Comparison of ENCODE assay signal across 8 mouse cellular contexts in the genomic region with DNA sequence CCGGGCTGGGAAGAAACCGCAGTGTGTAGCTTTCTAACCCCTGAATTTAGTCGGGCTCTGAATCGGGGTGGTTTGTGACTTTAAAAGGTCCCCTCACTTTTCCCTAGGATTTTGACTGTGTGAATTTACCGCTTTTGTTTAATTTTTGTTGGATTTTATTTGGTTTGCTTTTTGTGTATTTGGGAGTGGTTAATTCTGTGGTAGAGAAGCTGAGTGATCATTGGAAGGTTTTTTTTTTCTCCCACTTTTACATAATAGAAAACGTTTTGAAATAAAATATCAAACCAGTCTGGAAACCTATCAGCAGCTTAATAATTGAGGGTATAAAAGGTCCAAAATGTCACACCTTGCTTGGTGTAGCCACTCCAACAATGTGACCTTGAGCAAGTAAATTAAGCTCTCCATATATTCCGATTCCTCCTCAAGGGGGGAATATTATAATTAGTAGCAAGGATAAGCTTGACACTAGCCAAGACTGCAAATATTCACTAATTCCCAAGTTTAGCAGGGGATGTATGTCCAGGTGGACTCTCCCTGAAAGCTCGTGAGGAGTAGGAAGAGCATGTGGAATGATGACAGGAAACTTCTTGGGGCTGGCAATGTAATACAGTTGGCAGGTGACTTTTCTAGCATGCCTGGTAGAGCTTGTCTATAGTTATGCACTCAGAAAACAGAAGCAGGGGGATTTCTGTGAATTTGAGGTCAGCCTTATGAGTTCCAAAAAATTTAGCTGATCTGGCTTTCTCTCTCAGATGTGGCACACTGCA. TPM values are rescaled to one million over a fixed set of nuclear protein-coding genes. Genes with fewer than 3 reads are reported as not detected.
A peak's percentile ranks its signal among the peaks of the same experiment; 100 is the strongest.
DNase-seq lines count a peak whose midpoint lies in the region; ATAC-seq and TF ChIP-seq lines count a peak whose summit lies in the region.

No protein-coding gene starts in this region.

- H3K27ac ChIP-seq in embryonic fibroblast, embryonic 13.5 days (ENCODE audit: insufficient read depth, low read length): peak overlapping the region; percentile 90
- peak overlapping the region; percentile 100 for H3K27ac ChIP-seq in limb, embryonic 10.5 days
- H3K27ac ChIP-seq in small intestine, adult 2 months (ENCODE audit: insufficient read depth, low read depth, low read length): peak overlapping the region; percentile 82

- H3K9me3 ChIP-seq in megakaryocyte, embryonic 14.5 days: no peaks in the 10 kb centered on the region
- H3K9me3 ChIP-seq in limb, embryonic 10.5 days (replicated peaks): no peaks in the 10 kb centered on the region

- peaks cover 32% of the 10 kb centered on the region for H3K36me3 ChIP-seq in megakaryocyte, embryonic 14.5 days (replicated peaks; ENCODE audit: low read length)
- peaks cover 34% of the 10 kb centered on the region for H3K36me3 ChIP-seq in limb, embryonic 10.5 days
- peaks cover 14% of the 10 kb centered on the region for H3K36me3 ChIP-seq in small intestine, adult 2 months (ENCODE audit: control insufficient read depth, insufficient read depth, low read length)

- ATAC-seq in megakaryocyte, adult 5-6 weeks (ENCODE audit: poor library complexity, severe bottlenecking): no peak

- peak overlapping the region; percentile 98 for H3K4me3 ChIP-seq in megakaryocyte, embryonic 14.5 days (replicated peaks)
- peak overlapping the region; percentile 50 for H3K4me3 ChIP-seq in embryonic fibroblast, embryonic 13.5 days (ENCODE audit: insufficient read depth, low read length)
- H3K4me3 ChIP-seq in limb, embryonic 10.5 days: peak overlapping the region; percentile 90
- peak overlapping the region; percentile 62 for H3K4me3 ChIP-seq in small intestine, adult 2 months (ENCODE audit: low read depth, low read length)

- TF ChIP-seq CTCF in embryonic fibroblast, embryonic 13.5 days (IDR thresholded peaks at IDR 0.05; ENCODE audit: borderline replicate concordance, insufficient read depth, low read length): no peak
- TF ChIP-seq CTCF in small intestine, adult 2 months (IDR thresholded peaks at IDR 0.05; ENCODE audit: extremely low read depth, insufficient read length, insufficient replicate concordance, low read depth, low read length): no peak

- no peaks in the 10 kb centered on the region for H3K27me3 ChIP-seq in megakaryocyte, embryonic 14.5 days (replicated peaks)
- H3K27me3 ChIP-seq in limb, embryonic 10.5 days (ENCODE audit: low read depth, poor library complexity, severe bottlenecking): no peaks in the 10 kb centered on the region
- no peaks in the 10 kb centered on the region for H3K27me3 ChIP-seq in small intestine, adult 2 months (ENCODE audit: control insufficient read depth, insufficient read depth, low read length)

- 21% methylated on average over 8 of the region's 8 CpGs for WGBS in limb, embryonic 10.5 days
- 10% methylated on average over 8 of the region's 8 CpGs for WGBS in small intestine, adult 2 months

- DNase-seq in limb, embryonic 10.5 days (ENCODE audit: low spot score): no peak
- no peak for DNase-seq in right cerebral cortex, adult 2 months (ENCODE audit: low spot score in 2 of 2)
- no peak for DNase-seq in left cerebral cortex, adult 18-20 months (ENCODE audit: low spot score in 2 of 2)
- DNase-seq in adrenal gland, adult 18-20 months (ENCODE audit: low spot score in 2 of 2): no peak

- no peak for TF ChIP-seq POLR2A in embryonic fibroblast, embryonic 13.5 days (IDR thresholded peaks at IDR 0.05; ENCODE audit: low read depth, low read length)
- TF ChIP-seq POLR2A in small intestine, adult 2 months (IDR thresholded peaks at IDR 0.05; ENCODE audit: low read depth, low read length): no peak

- H3K4me1 ChIP-seq in megakaryocyte, embryonic 14.5 days: peaks cover 44% of the 10 kb centered on the region
- H3K4me1 ChIP-seq in embryonic fibroblast, embryonic 13.5 days (ENCODE audit: control insufficient read depth, insufficient read depth, low read length): peaks cover 3% of the 10 kb centered on the region; the same call in 1 of the 2 replicates
- H3K4me1 ChIP-seq in limb, embryonic 10.5 days: peaks cover 20% of the 10 kb centered on the region
- peaks cover 6% of the 10 kb centered on the region; the same call in 1 of the 2 replicates for H3K4me1 ChIP-seq in small intestine, adult 2 months (ENCODE audit: control insufficient read depth, insufficient read depth, insufficient read length, low read length)

RNA-seq across cellular contexts. Expression of a gene that starts 1.0 kb away (rescaled TPM):
- polyA plus RNA-seq in megakaryocyte, embryonic 14.5 days (2012; ENCODE audit: insufficient read depth, low replicate concordance): 68.5 and 230 TPM in 2 replicates
- total RNA-seq in megakaryocyte, adult 5-6 weeks (2015): 443 and 462 TPM in 2 replicates
- 508 and 552 TPM in 2 replicates for total RNA-seq in megakaryocyte, adult 5-6 weeks (2017)
- polyA plus RNA-seq in embryonic fibroblast, embryonic 13.5 days (2011; ENCODE audit: insufficient read length, low read depth, missing spikeins): 391 and 520 TPM in 2 replicates
- 469 and 559 TPM in 2 replicates for polyA plus RNA-seq in limb, embryonic 10.5 days (2016; fragmentation: Nextera tagmentation; extraction: Ambion mirVana)
- polyA plus RNA-seq in small intestine, adult 2 months (2012; rRNA removed): 35.4 and 49.5 TPM in 2 replicates
- 100 to 1,000 TPM; 286 to 287 TPM for total RNA-seq in left cerebral cortex, adult 18-20 months (2021)
- 100 to 1,000 TPM; 283 to 382 TPM for total RNA-seq in adrenal gland, adult 18-20 months (2021)

RNA-seq across cellular contexts. Expression of a gene that starts 15.3 kb away (rescaled TPM):
- polyA plus RNA-seq in megakaryocyte, embryonic 14.5 days (2012; ENCODE audit: insufficient read depth, low replicate concordance): 31.7 and 56.9 TPM in 2 replicates
- 25.9 and 34.6 TPM in 2 replicates for total RNA-seq in megakaryocyte, adult 5-6 weeks (2015)
- total RNA-seq in megakaryocyte, adult 5-6 weeks (2017): 27.1 and 55.5 TPM in 2 replicates
- polyA plus RNA-seq in embryonic fibroblast, embryonic 13.5 days (2011; ENCODE audit: insufficient read length, low read depth, missing spikeins): 32.3 and 39.4 TPM in 2 replicates
- 68.1 and 75.5 TPM in 2 replicates for polyA plus RNA-seq in limb, embryonic 10.5 days (2016; fragmentation: Nextera tagmentation; extraction: Ambion mirVana)
- 3.0 and 7.1 TPM in 2 replicates for polyA plus RNA-seq in small intestine, adult 2 months (2012; rRNA removed)
- total RNA-seq in left cerebral cortex, adult 18-20 months (2021): 10 to 100 TPM; 87.7 to 97.8 TPM
- 10 to 100 TPM; 32.3 to 42.2 TPM for total RNA-seq in adrenal gland, adult 18-20 months (2021)

RNA-seq across cellular contexts. Expression of a gene that starts 37.0 kb away (rescaled TPM):
- 5.4 and 12.7 TPM in 2 replicates for polyA plus RNA-seq in megakaryocyte, embryonic 14.5 days (2012; ENCODE audit: insufficient read depth, low replicate concordance)
- 32.8 and 37.4 TPM in 2 replicates for total RNA-seq in megakaryocyte, adult 5-6 weeks (2015)
- 21.3 and 22.0 TPM in 2 replicates for total RNA-seq in megakaryocyte, adult 5-6 weeks (2017)
- 30.2 and 37.7 TPM in 2 replicates for polyA plus RNA-seq in embryonic fibroblast, embryonic 13.5 days (2011; ENCODE audit: insufficient read length, low read depth, missing spikeins)
- 38.2 and 43.2 TPM in 2 replicates for polyA plus RNA-seq in limb, embryonic 10.5 days (2016; fragmentation: Nextera tagmentation; extraction: Ambion mirVana)
- 32.2 and 40.3 TPM in 2 replicates for polyA plus RNA-seq in small intestine, adult 2 months (2012; rRNA removed)
- 10 to 100 TPM; 36.0 to 39.4 TPM for total RNA-seq in left cerebral cortex, adult 18-20 months (2021)
- total RNA-seq in adrenal gland, adult 18-20 months (2021): 10 to 100 TPM; 80.4 to 90.4 TPM

RNA-seq across cellular contexts. Expression of a gene that starts 37.2 kb away (rescaled TPM):
- 248 and 453 TPM in 2 replicates for polyA plus RNA-seq in megakaryocyte, embryonic 14.5 days (2012; ENCODE audit: insufficient read depth, low replicate concordance)
- total RNA-seq in megakaryocyte, adult 5-6 weeks (2015): 53.8 and 63.6 TPM in 2 replicates
- 10.0 and 11.0 TPM in 2 replicates for total RNA-seq in megakaryocyte, adult 5-6 weeks (2017)
- polyA plus RNA-seq in embryonic fibroblast, embryonic 13.5 days (2011; ENCODE audit: insufficient read length, low read depth, missing spikeins): 185 TPM in 2 replicates
- polyA plus RNA-seq in limb, embryonic 10.5 days (2016; fragmentation: Nextera tagmentation; extraction: Ambion mirVana): 380 and 410 TPM in 2 replicates
- polyA plus RNA-seq in small intestine, adult 2 months (2012; rRNA removed): 162 and 200 TPM in 2 replicates
- total RNA-seq in left cerebral cortex, adult 18-20 months (2021): 100 to 1,000 TPM; 156 to 162 TPM
- 100 to 1,000 TPM; 346 to 350 TPM for total RNA-seq in adrenal gland, adult 18-20 months (2021)

RNA-seq across cellular contexts. Expression of a gene that starts 54.1 kb away (rescaled TPM):
- polyA plus RNA-seq in megakaryocyte, embryonic 14.5 days (2012; ENCODE audit: insufficient read depth, low replicate concordance): not detected in 2 replicates
- 0.38 and 6.3 TPM in 2 replicates for total RNA-seq in megakaryocyte, adult 5-6 weeks (2015)
- total RNA-seq in megakaryocyte, adult 5-6 weeks (2017): 25.2 and 25.8 TPM in 2 replicates
- polyA plus RNA-seq in embryonic fibroblast, embryonic 13.5 days (2011; ENCODE audit: insufficient read length, low read depth, missing spikeins): 29.0 and 29.7 TPM in 2 replicates
- 15.9 and 26.5 TPM in 2 replicates for polyA plus RNA-seq in limb, embryonic 10.5 days (2016; fragmentation: Nextera tagmentation; extraction: Ambion mirVana)
- 0.42 and 0.74 TPM in 2 replicates for polyA plus RNA-seq in small intestine, adult 2 months (2012; rRNA removed)
- total RNA-seq in left cerebral cortex, adult 18-20 months (2021): 10 to 100 TPM; 18.9 to 23.9 TPM
- total RNA-seq in adrenal gland, adult 18-20 months (2021): 10 to 100 TPM; 25.4 to 28.6 TPM
